Mouse (Mus musculus): ENCODE measurements around the gene Nudt3. TPM values are rescaled to one million over a fixed set of nuclear protein-coding genes. Genes with fewer than 3 reads are reported as not detected.

Gene Nudt3
- polyA plus RNA-seq, 1 experiment from 2014 or later, result 91.7 TPM

- Histone ChIP-seq H3K36me3 (replicated peaks) (no peaks in the 10 kb centered on the region), H3K27me3 (ENCODE audit: poor library complexity, severe bottlenecking) (peaks cover 1% of the 10 kb centered on the region; the same call in 1 of the 2 replicates), H3K9me3 (no peaks in the 10 kb centered on the region), H3K27ac (no peak overlapping the region), H3K4me1 (peaks cover 21% of the 10 kb centered on the region), H3K4me3 (no peak overlapping the region)
- DNase-seq (ENCODE audit: extremely low spot score, low spot score), result no peak
- WGBS, result 68% methylated on average over 2 of the region's 2 CpGs
These were observed 82.0 kb downstream of the Nudt3 start for GRCm38 (mm10) chr17:27541261-27541660.

DNA sequence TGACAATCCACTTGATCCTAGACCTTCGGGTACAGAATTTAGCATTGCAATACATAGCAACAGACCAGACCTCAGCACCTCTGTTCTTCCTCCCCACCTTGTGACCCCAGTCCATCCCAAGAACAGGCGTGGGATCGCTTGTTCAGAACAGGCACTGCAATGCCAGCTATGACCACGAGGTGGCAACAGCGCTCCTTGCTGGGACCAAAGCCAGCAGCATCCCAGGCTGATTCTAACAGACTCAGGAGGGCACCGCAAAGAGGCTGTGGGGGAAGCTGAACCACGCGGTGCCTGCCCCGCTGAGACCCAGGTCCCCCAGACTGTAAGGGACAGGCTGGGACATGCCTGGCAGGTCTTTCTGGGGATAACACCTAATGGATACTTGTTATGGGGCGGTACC lies 88.6 kb downstream of the Nudt3 start:
- WGBS, result 5% methylated on average over 10 of the region's 10 CpGs
- H3K27ac ChIP-seq, result peak overlapping the region; percentile 61
- peak overlapping the region; percentile 27; the same call in 1 of the 2 replicates for H3K4me3 ChIP-seq

GRCm38 (mm10) chr17:27533354-27533753 lies 89.9 kb downstream of the Nudt3 start:
- Histone ChIP-seq H3K27me3 (ENCODE audit: poor library complexity, severe bottlenecking) (no peaks in the 10 kb centered on the region), H3K27ac (no peak overlapping the region), H3K4me1 (peaks cover 14% of the 10 kb centered on the region), H3K9me3 (no peaks in the 10 kb centered on the region; the same call in 1 of the 2 replicates), H3K4me3 (no peak overlapping the region), H3K36me3 (replicated peaks) (no peaks in the 10 kb centered on the region)
- no peak for DNase-seq (ENCODE audit: extremely low spot score, low spot score)
- 87% methylated on average over 3 of the region's 3 CpGs for WGBS

More for the DNA sequence above, 88.6 kb downstream of the Nudt3 start:
- peak; percentile 92 for DNase-seq (ENCODE audit: extremely low spot score, low spot score)
- Histone ChIP-seq H3K36me3 (replicated peaks) (no peaks in the 10 kb centered on the region), H3K27me3 (ENCODE audit: poor library complexity, severe bottlenecking) (no peaks in the 10 kb centered on the region), H3K4me1 (peaks cover 6% of the 10 kb centered on the region), H3K9me3 (no peaks in the 10 kb centered on the region; the same call in 1 of the 2 replicates)

DNA sequence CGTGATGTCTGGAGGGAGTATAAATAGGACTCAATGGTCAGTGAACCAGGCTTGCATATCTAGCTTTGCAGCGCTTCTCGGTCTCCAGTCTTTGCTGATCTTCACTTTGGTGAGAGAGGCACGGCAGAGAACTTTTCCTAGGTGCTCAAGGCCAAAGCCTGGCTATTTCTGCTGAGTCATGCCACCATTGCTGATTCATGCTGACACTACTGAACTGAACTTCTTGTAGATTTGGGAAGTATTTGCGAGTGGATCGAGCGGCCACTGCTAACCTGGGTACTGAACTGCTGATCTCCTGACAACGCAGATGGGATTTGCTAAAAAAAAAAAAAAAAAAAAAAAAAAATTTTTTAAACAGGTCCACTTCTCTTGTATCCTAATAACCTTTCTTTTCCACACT lies 91.2 kb downstream of the Nudt3 start:
- DNase-seq (ENCODE audit: extremely low spot score, low spot score), result no peak
- Histone ChIP-seq H3K36me3 (replicated peaks) (no peaks in the 10 kb centered on the region), H3K27me3 (ENCODE audit: poor library complexity, severe bottlenecking) (no peaks in the 10 kb centered on the region), H3K4me1 (peaks cover 19% of the 10 kb centered on the region), H3K27ac (no peak overlapping the region), H3K4me3 (no peak overlapping the region), H3K9me3 (no peaks in the 10 kb centered on the region; the same call in 1 of the 2 replicates)
- 90% methylated on average over 8 of the region's 8 CpGs for WGBS

Other genes with a start within 250 kb of the Nudt3 start
- 0.61 and 0.73 TPM in 2 replicates for gene Grm4, start 102.1 kb downstream of the Nudt3 start, polyA plus RNA-seq (2016; fragmentation: Nextera tagmentation; extraction: Ambion mirVana)
- gene Hmga1, start 67.0 kb downstream of the Nudt3 start, polyA plus RNA-seq (2016; fragmentation: Nextera tagmentation; extraction: Ambion mirVana), result 821 and 911 TPM in 2 replicates
- gene AI413582, start 57.7 kb downstream of the Nudt3 start, polyA plus RNA-seq (2016; fragmentation: Nextera tagmentation; extraction: Ambion mirVana), result 12.5 and 12.7 TPM in 2 replicates
- gene RPS10-NUDT3, start 11.7 kb upstream of the Nudt3 start, polyA plus RNA-seq (2016; fragmentation: Nextera tagmentation; extraction: Ambion mirVana), result not detected in 2 replicates
- gene Rps10, start 13.2 kb upstream of the Nudt3 start, polyA plus RNA-seq (2016; fragmentation: Nextera tagmentation; extraction: Ambion mirVana), result 919 and 934 TPM in 2 replicates
- 4.3 TPM in 2 replicates for gene Pacsin1, start 32.0 kb upstream of the Nudt3 start, polyA plus RNA-seq (2016; fragmentation: Nextera tagmentation; extraction: Ambion mirVana)
- gene Spdef, start 105.5 kb upstream of the Nudt3 start, polyA plus RNA-seq (2016; fragmentation: Nextera tagmentation; extraction: Ambion mirVana), result 0.31 TPM in 1 of 2 replicates, not detected in the other
- 12.4 and 13.5 TPM in 2 replicates for gene D17Wsu92e, start 197.2 kb upstream of the Nudt3 start, polyA plus RNA-seq (2016; fragmentation: Nextera tagmentation; extraction: Ambion mirVana)
- gene Snrpc, start 214.7 kb upstream of the Nudt3 start, polyA plus RNA-seq (2016; fragmentation: Nextera tagmentation; extraction: Ambion mirVana), result 413 and 428 TPM in 2 replicates
- 8.5 and 9.3 TPM in 2 replicates for gene Uhrf1bp1, start 232.9 kb upstream of the Nudt3 start, polyA plus RNA-seq (2016; fragmentation: Nextera tagmentation; extraction: Ambion mirVana)

Measured in forebrain, embryonic 10.5 days (tissue).